Mouse (Mus musculus): ENCODE measurements at regions not wholly inside any gene's neighbourhood (a gene's known extent, or its start where the extent isn't known, plus 50 kb on each side); places are given as distances from the start of the nearest gene placed in this dataset.

DNA sequence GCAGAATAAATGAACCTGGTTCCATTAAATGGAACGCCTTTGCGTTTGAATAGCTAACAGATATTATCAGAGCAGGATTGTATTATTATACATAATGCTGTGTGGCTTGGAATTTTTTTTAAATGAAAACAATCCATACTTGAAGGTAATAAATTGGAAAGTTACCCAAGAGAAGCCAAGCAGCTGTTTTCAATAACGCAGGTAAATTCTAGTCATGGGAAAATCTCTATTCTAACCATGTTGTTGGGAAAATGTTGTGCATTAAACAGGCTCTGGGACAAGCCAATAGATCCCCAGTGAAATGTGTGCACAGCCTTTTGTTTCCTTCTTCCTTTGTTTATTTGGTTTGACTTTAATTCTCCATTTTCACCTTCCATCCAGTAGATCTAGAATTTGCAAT is 128.6 kb upstream of the Mmadhc start:
- TF ChIP-seq POLR2A (IDR thresholded peaks at IDR 0.05; ENCODE audit: borderline replicate concordance, extremely low read depth, insufficient read depth, insufficient read length, poor library complexity, severe bottlenecking) = no peak
- no peak for TF ChIP-seq CTCF (IDR thresholded peaks at IDR 0.05; ENCODE audit: borderline replicate concordance, extremely low read depth, insufficient read depth, insufficient read length)

All from brain, embryonic 14.5 days (tissue).